22 mouse cellular contexts compared by ENCODE assay signal in the genomic region with DNA sequence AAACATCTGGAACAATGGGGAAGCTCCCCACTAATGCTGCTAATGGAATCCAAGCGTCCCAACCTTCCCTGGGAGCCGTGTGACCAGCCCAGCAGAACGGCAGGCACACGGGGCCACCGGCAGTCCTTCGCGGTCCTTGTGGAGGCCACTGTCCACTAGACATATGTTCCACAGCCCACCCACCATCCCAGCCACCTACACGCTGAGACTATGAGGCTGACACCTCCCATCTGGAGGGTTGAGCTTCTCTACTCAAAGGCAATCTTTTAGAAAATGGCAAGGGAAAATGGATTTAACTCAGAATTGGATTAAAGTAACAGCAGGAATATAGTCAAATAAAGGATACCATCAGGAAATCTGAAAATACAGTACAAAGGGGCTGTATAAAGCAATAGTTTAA. TPM values are rescaled to one million over a fixed set of nuclear protein-coding genes. Genes with fewer than 3 reads are reported as not detected.
"Had no signal": no experiment of that assay in that cellular context is flagged by ENCODE, and none has a peak within 500 bp of the region (broad histone marks: within the 10 kb centered on the region; RNA-seq: fewer than 3 reads in every experiment).

No protein-coding gene starts in this region.

- H3K9ac ChIP-seq: liver, postnatal 0 days; lung, embryonic 15.5 days; midbrain, embryonic 13.5 days; midbrain, embryonic 15.5 days; neural tube, embryonic 12.5 days; stomach, embryonic 15.5 days had no signal

- H3K27ac ChIP-seq: lung, embryonic 15.5 days; macrophage; midbrain, embryonic 13.5 days; midbrain, embryonic 15.5 days; neural tube, embryonic 12.5 days; stomach, embryonic 15.5 days; stomach, postnatal 0 days had no signal

- H3K27me3 ChIP-seq: lung, embryonic 15.5 days; megakaryocyte, embryonic 14.5 days; midbrain, embryonic 13.5 days; midbrain, embryonic 15.5 days; neural tube, embryonic 12.5 days; stomach, embryonic 15.5 days had no signal

- H3K4me1 ChIP-seq: lung, embryonic 15.5 days; megakaryocyte, embryonic 14.5 days; midbrain, embryonic 13.5 days; midbrain, embryonic 15.5 days; neural tube, embryonic 12.5 days; stomach, embryonic 15.5 days had no signal

- H3K9me3 ChIP-seq: lung, embryonic 15.5 days; midbrain, embryonic 13.5 days; midbrain, embryonic 15.5 days; neural tube, embryonic 12.5 days; stomach, embryonic 15.5 days had no signal

- H3K4me3 ChIP-seq: lung, embryonic 15.5 days; megakaryocyte, embryonic 14.5 days; midbrain, embryonic 13.5 days; midbrain, embryonic 15.5 days; neural tube, embryonic 12.5 days; stomach, embryonic 15.5 days had no signal

- H3K36me3 ChIP-seq: lung, embryonic 15.5 days; midbrain, embryonic 13.5 days; midbrain, embryonic 15.5 days; neural tube, embryonic 12.5 days; stomach, embryonic 15.5 days had no signal

- ATAC-seq: liver, postnatal 0 days; lung, postnatal 0 days; midbrain, embryonic 13.5 days; midbrain, embryonic 15.5 days had no signal

- H3K4me2 ChIP-seq: lung, embryonic 15.5 days; midbrain, embryonic 11.5 days; midbrain, embryonic 13.5 days; midbrain, embryonic 15.5 days; neural tube, embryonic 12.5 days; stomach, embryonic 15.5 days had no signal

- DNase-seq: liver, postnatal 0 days; lung, adult 2 months; lung, postnatal 14 days; lung, postnatal 36 days; right cerebral cortex, postnatal 14 days; thymus, adult 2 months; thymus, postnatal 25 days; thymus, postnatal 4 days had no signal

RNA-seq across cellular contexts. Expression of a gene that starts 23.4 kb away (rescaled TPM):
- total RNA-seq: megakaryocyte progenitor cell, adult 5-6 weeks; monocyte, adult 5-6 weeks; neutrophil, adult 5-6 weeks had no signal
- polyA plus RNA-seq: liver, postnatal 0 days; lung, adult 2 months; lung, embryonic 15.5 days; lung, postnatal 0 days; macrophage; urinary bladder, adult 2 months had no signal
